In genomic region chr3:95159511-95159986, GRCm38 (mm10) we compare ENCODE assay signal across 7 mouse cellular contexts. TPM values are rescaled to one million over a fixed set of nuclear protein-coding genes. Genes with fewer than 3 reads are reported as not detected.
DNase-seq lines count a peak whose midpoint lies in the region; ATAC-seq and TF ChIP-seq lines count a peak whose summit lies in the region.

No protein-coding gene starts in this region.

- no peak for TF ChIP-seq CTCF in embryonic fibroblast, embryonic 13.5 days (IDR thresholded peaks at IDR 0.05; ENCODE audit: borderline replicate concordance, insufficient read depth, low read length)

- H3K4me3 ChIP-seq in lung, embryonic 15.5 days = peak overlapping the region; percentile 84
- H3K4me3 ChIP-seq in embryonic fibroblast, embryonic 13.5 days (ENCODE audit: insufficient read depth, low read length) = peak overlapping the region; percentile 63
- peak overlapping the region; percentile 82 for H3K4me3 ChIP-seq in limb, embryonic 11.5 days (ENCODE audit: low read depth, low read length)
- H3K4me3 ChIP-seq in stomach, embryonic 14.5 days (ENCODE audit: low read depth, low read length) = peak overlapping the region; percentile 79

- no peak overlapping the region for H3K27ac ChIP-seq in lung, embryonic 15.5 days
- H3K27ac ChIP-seq in embryonic fibroblast, embryonic 13.5 days (ENCODE audit: insufficient read depth, low read length) = no peak overlapping the region
- H3K27ac ChIP-seq in limb, embryonic 11.5 days (replicated peaks; ENCODE audit: low read depth, low read length) = no peak overlapping the region
- no peak overlapping the region for H3K27ac ChIP-seq in stomach, embryonic 14.5 days (ENCODE audit: low read length)

- no peaks in the 10 kb centered on the region for H3K36me3 ChIP-seq in lung, embryonic 15.5 days
- no peaks in the 10 kb centered on the region for H3K36me3 ChIP-seq in limb, embryonic 11.5 days (ENCODE audit: control insufficient read depth, insufficient read depth, low read length)
- H3K36me3 ChIP-seq in stomach, embryonic 14.5 days (ENCODE audit: control insufficient read depth, insufficient read depth, low read length) = no peaks in the 10 kb centered on the region

- no peak for DNase-seq in lung, postnatal 10 days
- no peak for DNase-seq in limb, embryonic 11.5 days (ENCODE audit: low spot score)
- DNase-seq in testis, postnatal 10 days (ENCODE audit: low spot score) = no peak
- DNase-seq in frontal cortex, postnatal 25 days (ENCODE audit: low spot score in 2 of 2) = no peak

- no peak for TF ChIP-seq POLR2A in embryonic fibroblast, embryonic 13.5 days (IDR thresholded peaks at IDR 0.05; ENCODE audit: low read depth, low read length)

- peak overlapping the region; percentile 68 for H3K9ac ChIP-seq in lung, embryonic 15.5 days
- H3K9ac ChIP-seq in limb, embryonic 11.5 days (ENCODE audit: low read length) = peak overlapping the region; percentile 43
- H3K9ac ChIP-seq in stomach, embryonic 14.5 days (replicated peaks; ENCODE audit: low read depth, low read length) = no peak overlapping the region

- H3K9me3 ChIP-seq in lung, embryonic 15.5 days = no peaks in the 10 kb centered on the region
- no peaks in the 10 kb centered on the region for H3K9me3 ChIP-seq in limb, embryonic 11.5 days (ENCODE audit: control insufficient read depth, low read length)
- H3K9me3 ChIP-seq in stomach, embryonic 14.5 days (ENCODE audit: control insufficient read depth, low read depth, low read length) = no peaks in the 10 kb centered on the region

- H3K4me2 ChIP-seq in lung, embryonic 15.5 days = peak overlapping the region; percentile 97
- H3K4me2 ChIP-seq in limb, embryonic 11.5 days (ENCODE audit: low read depth, severe bottlenecking) = peak overlapping the region; percentile 82
- H3K4me2 ChIP-seq in stomach, embryonic 14.5 days (replicated peaks; ENCODE audit: low read depth, low read length) = peak overlapping the region; percentile 63

- ATAC-seq in lung, embryonic 15.5 days (ENCODE audit: borderline replicate concordance, extremely low read depth, low FRiP score, low TSS enrichment) = no peak
- ATAC-seq in limb, embryonic 11.5 days (ENCODE audit: insufficient number of reproducible peaks, low FRiP score, low TSS enrichment, low read depth) = no peak
- ATAC-seq in stomach, embryonic 14.5 days (ENCODE audit: insufficient number of reproducible peaks, insufficient read depth, low FRiP score, low read depth) = no peak

- peaks cover 41% of the 10 kb centered on the region for H3K4me1 ChIP-seq in lung, embryonic 15.5 days
- peaks cover 6% of the 10 kb centered on the region for H3K4me1 ChIP-seq in embryonic fibroblast, embryonic 13.5 days (ENCODE audit: control insufficient read depth, insufficient read depth, low read length)
- peaks cover 10% of the 10 kb centered on the region for H3K4me1 ChIP-seq in limb, embryonic 11.5 days (ENCODE audit: control insufficient read depth, insufficient read depth, low read length)
- peaks cover 28% of the 10 kb centered on the region; the same call in 1 of the 2 replicates for H3K4me1 ChIP-seq in stomach, embryonic 14.5 days (ENCODE audit: control insufficient read depth, insufficient read depth, low read length)

- no peaks in the 10 kb centered on the region for H3K27me3 ChIP-seq in lung, embryonic 15.5 days
- H3K27me3 ChIP-seq in limb, embryonic 11.5 days (ENCODE audit: control insufficient read depth, insufficient read depth, low read length) = no peaks in the 10 kb centered on the region
- no peaks in the 10 kb centered on the region for H3K27me3 ChIP-seq in stomach, embryonic 14.5 days (ENCODE audit: control insufficient read depth, insufficient read depth, low read length)

- WGBS in lung, embryonic 15.5 days = 14% methylated on average over 8 of the region's 8 CpGs
- WGBS in limb, embryonic 11.5 days = 12% methylated on average over 8 of the region's 8 CpGs
- WGBS in stomach, embryonic 14.5 days = 20% methylated on average over 8 of the region's 8 CpGs

RNA-seq across cellular contexts. Expression of gene Sema6c, which starts 0.7 kb away (rescaled TPM):
- polyA plus RNA-seq in lung, embryonic 15.5 days (2015; fragmentation: Nextera tagmentation; extraction: Ambion mirVana) = 3.6 and 3.8 TPM in 2 replicates
- polyA plus RNA-seq in embryonic fibroblast, embryonic 13.5 days (2011; ENCODE audit: insufficient read length, low read depth, missing spikeins) = 5.9 and 8.6 TPM in 2 replicates
- polyA plus RNA-seq in limb, embryonic 11.5 days (2014; fragmentation: Nextera tagmentation; extraction: Ambion mirVana) = 12.8 and 15.2 TPM in 2 replicates
- 5.8 and 6.7 TPM in 2 replicates for polyA plus RNA-seq in stomach, embryonic 14.5 days (2014; fragmentation: Nextera tagmentation; extraction: Ambion mirVana)

RNA-seq across cellular contexts. Expression of gene Tnfaip8l2, which starts 17.4 kb away (rescaled TPM):
- 4.0 and 4.5 TPM in 2 replicates for polyA plus RNA-seq in lung, embryonic 15.5 days (2015; fragmentation: Nextera tagmentation; extraction: Ambion mirVana)
- polyA plus RNA-seq in embryonic fibroblast, embryonic 13.5 days (2011; ENCODE audit: insufficient read length, low read depth, missing spikeins) = 0.47 TPM in 1 of 2 replicates, not detected in the other
- 1.6 TPM in 2 replicates for polyA plus RNA-seq in limb, embryonic 11.5 days (2014; fragmentation: Nextera tagmentation; extraction: Ambion mirVana)
- polyA plus RNA-seq in stomach, embryonic 14.5 days (2014; fragmentation: Nextera tagmentation; extraction: Ambion mirVana) = 4.2 and 4.7 TPM in 2 replicates

RNA-seq across cellular contexts. Expression of gene Lysmd1, which starts 25.7 kb away (rescaled TPM):
- 13.3 and 14.9 TPM in 2 replicates for polyA plus RNA-seq in lung, embryonic 15.5 days (2015; fragmentation: Nextera tagmentation; extraction: Ambion mirVana)
- polyA plus RNA-seq in embryonic fibroblast, embryonic 13.5 days (2011; ENCODE audit: insufficient read length, low read depth, missing spikeins) = 5.4 and 5.6 TPM in 2 replicates
- polyA plus RNA-seq in limb, embryonic 11.5 days (2014; fragmentation: Nextera tagmentation; extraction: Ambion mirVana) = 12.8 and 13.3 TPM in 2 replicates
- polyA plus RNA-seq in stomach, embryonic 14.5 days (2014; fragmentation: Nextera tagmentation; extraction: Ambion mirVana) = 9.2 and 10.9 TPM in 2 replicates

RNA-seq across cellular contexts. Expression of gene Scnm1, which starts 25.7 kb away (rescaled TPM):
- 64.0 and 71.4 TPM in 2 replicates for polyA plus RNA-seq in lung, embryonic 15.5 days (2015; fragmentation: Nextera tagmentation; extraction: Ambion mirVana)
- 43.5 and 51.5 TPM in 2 replicates for polyA plus RNA-seq in embryonic fibroblast, embryonic 13.5 days (2011; ENCODE audit: insufficient read length, low read depth, missing spikeins)
- 67.7 and 76.8 TPM in 2 replicates for polyA plus RNA-seq in limb, embryonic 11.5 days (2014; fragmentation: Nextera tagmentation; extraction: Ambion mirVana)
- polyA plus RNA-seq in stomach, embryonic 14.5 days (2014; fragmentation: Nextera tagmentation; extraction: Ambion mirVana) = 67.7 and 73.7 TPM in 2 replicates

RNA-seq across cellular contexts. Expression of gene Tmod4, which starts 35.3 kb away (rescaled TPM):
- polyA plus RNA-seq in lung, embryonic 15.5 days (2015; fragmentation: Nextera tagmentation; extraction: Ambion mirVana) = 1.3 and 2.1 TPM in 2 replicates
- polyA plus RNA-seq in embryonic fibroblast, embryonic 13.5 days (2011; ENCODE audit: insufficient read length, low read depth, missing spikeins) = not detected in 2 replicates
- 0.72 and 0.88 TPM in 2 replicates for polyA plus RNA-seq in limb, embryonic 11.5 days (2014; fragmentation: Nextera tagmentation; extraction: Ambion mirVana)
- 0.83 and 1.8 TPM in 2 replicates for polyA plus RNA-seq in stomach, embryonic 14.5 days (2014; fragmentation: Nextera tagmentation; extraction: Ambion mirVana)
